Mouse (Mus musculus) thymus, postnatal 4 days (tissue): ENCODE measurements around the gene Zfp423.
"Not testable (repeated sequence)": the region's sequence is repeated elsewhere in the genome, so short reads cannot be mapped to it uniquely, and the experiment has no call there.

Experiments
- DNase-seq: peaks from one replicate; pipeline ENCODE4 v3.0.0; 2021

Zfp423 gene

DNA sequence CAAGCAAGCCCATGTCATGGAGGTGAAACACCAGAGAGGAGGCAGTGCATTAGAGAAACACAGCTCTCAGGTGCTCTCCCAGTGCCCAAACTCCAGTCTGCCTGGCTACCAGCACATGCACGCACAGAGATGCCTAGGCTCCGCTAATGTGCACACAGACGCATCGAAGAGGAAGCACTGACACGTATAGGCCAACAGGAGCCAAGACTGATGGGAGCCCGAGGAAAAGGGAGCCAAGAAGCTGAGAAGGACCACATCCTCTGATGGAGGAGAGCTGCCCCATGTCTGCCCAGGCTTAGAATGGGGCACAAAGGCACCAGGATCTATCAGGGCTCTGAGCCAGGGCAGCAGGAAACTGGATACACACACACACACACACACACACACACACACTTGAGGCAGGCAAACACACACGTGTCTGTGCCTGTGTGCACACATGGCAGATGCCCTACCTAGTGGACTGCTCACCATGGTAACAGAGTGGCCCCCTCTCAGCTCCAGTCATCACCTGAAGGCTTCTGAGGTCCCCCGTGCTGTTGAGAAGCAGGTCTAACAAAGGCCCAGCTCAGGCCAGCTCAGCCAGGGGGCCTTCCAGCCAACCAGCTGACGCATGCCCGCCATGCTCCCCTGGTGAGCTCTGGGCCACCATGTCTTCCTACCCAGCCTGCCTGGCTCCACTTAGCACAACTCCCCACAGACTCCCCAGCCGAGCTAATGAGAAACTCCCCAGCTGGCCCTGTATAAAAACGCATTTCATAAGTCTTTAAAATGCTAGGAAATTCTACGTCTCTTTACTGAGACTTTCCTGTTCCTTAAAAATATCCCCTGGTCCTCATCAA, 64.0 kb downstream of the Zfp423 start:
- no peak for DNase-seq

DNA sequence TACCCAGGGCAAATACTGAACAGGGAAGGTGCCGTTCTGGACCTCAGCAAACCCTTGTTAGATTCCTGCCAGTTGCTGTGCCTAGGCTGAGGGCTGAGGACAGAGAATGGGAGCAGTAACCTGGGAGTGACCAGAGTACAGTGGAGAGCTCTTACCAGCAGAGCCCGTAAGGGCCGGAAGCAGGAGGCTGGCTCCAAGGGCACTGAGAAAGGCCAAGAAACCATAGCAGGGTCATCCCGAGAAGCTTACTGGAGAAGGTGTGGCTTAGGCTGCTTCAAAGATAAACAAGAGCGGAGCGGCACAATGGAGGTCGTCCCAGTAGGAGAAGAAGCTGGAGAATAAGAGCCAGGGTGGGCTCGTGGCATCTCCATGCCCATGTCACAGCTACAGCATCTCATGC, 65.1 kb downstream of the Zfp423 start:
- DNase-seq = no peak

DNA sequence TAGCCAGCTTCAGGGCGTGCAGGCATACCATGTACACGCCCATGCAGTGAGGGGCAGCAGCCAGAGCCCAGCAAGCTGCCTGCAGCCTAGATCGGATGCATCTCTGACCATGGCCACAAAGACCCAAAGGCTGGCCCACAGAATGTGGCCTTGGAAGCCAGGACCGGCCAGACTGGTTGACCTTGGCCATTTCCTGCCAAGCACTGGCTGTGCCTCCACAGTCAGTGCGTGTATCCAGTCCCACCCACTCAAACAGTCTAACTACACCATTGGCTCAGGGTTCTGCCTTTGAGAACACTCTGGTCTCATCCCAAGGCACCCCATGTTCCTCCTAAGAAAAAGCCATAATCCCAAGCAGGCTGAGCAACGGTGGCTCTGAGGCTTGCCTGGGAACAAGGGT, 65.8 kb downstream of the Zfp423 start:
- DNase-seq = no peak

DNA sequence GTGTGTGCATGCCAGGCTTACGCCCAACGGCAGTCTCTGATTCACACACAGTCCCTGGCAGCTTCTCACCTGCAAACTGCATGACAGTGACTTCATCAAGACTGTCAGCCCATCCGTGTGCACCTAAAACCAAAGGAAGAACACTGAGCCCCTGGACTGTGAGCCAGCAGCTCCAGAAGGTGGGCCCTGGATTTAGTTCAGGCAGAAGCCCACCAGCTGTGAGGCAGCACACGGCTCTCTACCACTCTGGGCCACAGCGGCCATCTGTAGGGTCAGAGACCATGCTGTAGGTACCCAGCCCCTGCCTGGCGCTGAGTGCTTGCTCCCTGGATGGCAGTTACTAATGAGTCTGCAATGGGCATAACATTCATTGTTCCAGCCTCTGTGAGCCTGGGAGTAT, 66.5 kb downstream of the Zfp423 start:
- no peak for DNase-seq

DNA sequence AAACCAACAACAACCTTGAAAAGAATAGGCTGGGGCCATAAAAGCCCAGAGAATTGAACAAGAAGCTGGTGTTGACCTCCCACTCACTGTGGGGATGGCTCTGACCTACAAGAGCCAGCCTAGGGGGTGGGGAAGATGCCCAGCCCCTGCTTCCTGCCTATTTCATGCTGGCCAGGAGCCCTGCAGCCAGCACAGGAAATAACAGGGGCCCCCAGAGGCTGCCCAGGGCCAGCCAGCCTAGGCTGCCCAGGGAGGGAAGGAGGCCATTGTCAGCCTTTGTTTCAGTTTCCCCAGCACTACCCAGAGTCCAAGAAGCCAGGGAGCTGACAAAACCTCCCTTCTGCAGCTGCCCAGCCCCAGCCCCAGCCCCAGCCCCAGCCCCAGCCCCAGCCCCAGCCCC, 67.5 kb downstream of the Zfp423 start:
- no peak for DNase-seq

DNA sequence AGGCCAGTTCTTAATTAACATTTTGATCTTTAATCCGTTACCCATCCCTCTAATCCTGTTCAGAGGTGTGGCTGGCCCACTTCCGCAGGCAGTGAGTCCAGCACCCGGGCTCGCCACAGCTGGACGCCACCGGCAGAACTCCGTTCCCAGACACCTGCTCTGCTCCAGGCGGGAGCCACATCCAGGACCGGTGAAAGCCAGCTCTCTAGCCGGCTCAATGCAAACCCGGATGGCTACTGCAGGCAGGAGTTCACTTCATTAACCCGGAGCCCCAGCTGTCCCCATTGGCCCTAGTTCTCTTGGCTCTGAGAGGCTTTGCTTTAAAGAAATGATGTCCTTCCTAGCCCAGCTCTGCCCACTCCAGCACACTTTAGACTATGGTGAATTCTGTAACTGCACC, 71.4 kb downstream of the Zfp423 start:
- no peak for DNase-seq

DNA sequence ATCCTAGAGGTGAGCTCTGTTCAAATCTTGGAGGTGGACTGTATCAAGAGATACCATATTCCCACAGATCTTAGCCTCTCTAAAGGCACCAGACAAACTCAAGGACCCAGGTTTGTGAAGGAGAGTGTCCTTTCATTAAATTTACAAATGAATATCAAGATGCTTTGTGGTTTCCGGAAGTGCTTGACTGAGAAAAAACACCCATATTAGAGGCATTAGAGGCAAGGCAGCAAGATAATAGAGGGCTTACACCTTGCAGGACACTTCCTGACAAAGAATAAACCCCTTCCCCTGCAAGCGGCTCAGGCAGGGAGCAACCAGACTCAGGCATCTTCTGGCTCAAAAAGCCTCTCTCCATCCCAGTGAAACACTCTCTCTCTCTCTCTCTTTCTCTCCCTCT, 78.3 kb downstream of the Zfp423 start:
- DNase-seq = no peak

DNA sequence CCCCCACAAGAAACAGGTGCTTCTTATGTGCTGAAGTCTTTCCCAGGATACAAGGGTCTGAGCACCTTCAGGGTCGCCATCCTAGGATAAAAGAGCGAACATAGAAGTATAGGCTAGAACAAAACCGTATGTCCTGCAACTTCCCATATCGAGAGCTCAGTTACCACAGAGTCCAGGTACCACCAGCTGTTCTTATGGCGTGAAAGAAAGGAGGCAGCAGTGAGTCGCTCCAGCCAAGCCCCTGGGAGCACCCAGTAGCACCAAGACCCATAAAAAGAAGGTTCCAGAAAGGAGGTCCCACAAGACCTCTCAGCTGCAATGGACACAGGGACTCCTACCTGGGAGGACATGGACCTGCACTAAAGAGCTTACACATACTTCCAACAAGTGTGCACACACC, 83.5 kb downstream of the Zfp423 start:
- no peak for DNase-seq

DNA sequence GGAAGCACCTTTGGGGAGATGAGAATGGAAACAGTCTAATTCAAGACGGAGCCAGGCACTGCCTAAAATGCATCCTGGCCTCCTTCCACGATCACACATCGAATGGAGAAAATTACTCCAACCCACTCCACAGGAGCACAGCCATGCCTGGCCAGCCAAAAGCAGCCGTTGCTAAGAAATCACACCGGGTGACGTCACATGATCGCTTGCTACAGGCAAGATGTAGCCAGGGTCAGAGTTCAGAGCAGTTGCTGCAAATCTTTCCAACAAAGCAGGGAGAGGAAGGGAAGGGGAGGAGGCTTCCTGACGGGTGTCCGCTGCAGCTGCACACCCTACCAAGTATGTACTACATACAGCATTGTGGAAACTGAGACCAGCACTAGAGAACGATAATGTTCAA, 83.9 kb downstream of the Zfp423 start:
- no peak for DNase-seq

DNA sequence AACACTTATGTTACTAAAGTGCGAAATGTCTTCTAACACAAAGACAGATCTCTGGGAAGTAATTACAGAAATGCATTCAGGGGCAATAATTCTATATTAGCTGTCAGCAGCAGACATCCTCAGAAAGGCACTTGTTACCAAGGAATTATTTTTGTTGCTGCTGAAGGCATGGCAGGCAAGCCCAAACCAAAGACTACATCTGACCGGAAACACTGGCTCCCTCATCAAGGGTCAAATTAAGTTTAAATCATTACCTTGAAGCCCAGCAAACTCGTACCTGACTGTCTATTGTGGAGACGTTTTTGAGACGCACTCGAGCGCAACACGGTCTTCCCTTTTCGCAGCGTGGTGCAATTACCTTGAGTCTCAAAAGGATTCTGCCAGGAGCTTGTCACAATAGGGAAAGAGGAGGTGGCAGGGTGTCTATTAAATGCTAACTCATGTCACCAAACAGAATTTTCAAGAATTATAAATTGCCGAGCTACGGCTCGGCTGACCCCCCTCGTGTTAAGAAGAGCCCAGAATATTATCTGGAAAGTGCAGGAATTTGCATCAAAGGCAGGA, 86.3 kb downstream of the Zfp423 start:
- no peak for DNase-seq

DNA sequence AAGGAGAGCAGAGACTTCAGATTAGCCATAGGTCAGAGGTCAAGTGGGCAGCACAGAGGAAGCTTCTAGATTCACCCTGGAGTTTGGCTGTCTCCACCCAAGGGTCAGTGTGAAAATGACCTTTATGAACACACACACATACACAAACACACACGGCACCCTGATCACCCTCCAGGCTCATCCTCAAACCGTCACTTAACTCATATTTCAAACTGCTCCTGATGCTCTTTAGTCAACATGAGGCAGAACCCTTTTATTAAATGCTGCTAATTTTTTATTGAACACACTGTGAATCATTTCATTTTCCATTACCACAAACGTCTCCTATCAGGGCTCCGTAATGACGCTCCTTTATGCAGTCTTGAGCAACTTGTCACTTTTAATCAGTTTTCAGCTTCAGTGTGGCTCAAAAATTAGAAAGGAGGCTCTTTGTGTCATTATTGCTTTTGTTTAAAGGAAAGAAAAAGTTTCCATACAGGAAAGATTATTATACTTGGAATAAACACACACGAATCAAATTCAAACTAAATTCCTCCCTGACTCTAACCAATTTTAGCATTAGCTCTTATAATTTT, 87.0 kb downstream of the Zfp423 start:
- DNase-seq = no peak

DNA sequence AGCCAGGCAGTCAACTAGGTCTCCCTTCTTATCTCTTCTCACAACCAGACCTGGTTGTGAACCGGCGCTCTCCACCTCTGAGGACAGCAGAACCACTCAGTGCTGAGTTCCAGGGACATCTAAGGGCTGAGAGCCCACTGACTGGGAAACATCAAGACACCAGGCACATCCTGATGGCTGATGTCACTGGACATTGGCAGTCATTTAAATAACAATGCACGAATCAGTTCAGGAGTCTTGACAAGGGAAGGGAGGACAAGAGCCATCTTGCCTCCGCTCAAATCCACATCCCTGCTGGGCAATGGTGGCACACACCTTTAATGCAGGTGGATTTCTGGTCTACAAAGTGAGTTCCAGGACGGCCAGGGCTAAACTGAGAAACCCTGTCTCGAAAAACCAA, 92.8 kb downstream of the Zfp423 start:
- no peak for DNase-seq

DNA sequence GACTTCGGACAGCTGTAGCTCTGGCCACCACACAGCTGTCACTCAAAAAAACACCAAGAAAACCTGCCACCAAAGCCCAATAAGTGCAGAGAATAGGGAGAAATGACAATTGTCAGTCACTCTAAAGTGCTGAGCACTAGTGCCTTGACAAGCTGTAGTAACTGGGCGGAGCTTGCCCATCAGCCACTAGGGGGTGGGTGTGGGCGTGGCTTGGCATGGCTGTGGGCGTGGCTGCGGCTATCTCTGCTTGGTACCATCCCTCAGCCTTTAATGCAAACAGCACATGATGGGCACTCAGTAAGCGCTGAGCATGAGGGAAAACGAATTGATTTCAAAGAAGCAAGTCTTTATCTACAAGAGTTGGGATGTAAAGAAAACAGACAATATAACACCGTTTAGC, 95.2 kb downstream of the Zfp423 start:
- DNase-seq = peak; percentile 44

DNA sequence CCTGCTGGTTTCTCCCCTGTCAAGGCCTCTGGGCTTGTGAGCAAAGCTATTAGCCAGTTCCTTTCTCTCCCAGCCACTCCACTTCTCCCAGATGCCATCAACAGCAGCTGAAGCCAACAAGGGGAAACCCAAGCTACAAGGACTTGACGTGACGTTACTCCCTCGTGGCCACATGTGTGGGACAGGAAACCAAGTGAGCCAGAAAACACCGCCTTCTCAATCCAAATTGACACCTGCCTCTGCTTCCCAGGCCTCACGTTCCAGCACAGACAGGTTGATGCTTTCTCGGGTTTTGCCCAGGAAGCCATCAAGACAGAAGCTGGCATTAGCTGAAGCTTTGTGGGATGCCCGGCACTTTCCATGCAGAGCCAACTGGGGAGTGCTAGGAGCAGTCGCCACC, 96.3 kb downstream of the Zfp423 start:
- no peak for DNase-seq

DNA sequence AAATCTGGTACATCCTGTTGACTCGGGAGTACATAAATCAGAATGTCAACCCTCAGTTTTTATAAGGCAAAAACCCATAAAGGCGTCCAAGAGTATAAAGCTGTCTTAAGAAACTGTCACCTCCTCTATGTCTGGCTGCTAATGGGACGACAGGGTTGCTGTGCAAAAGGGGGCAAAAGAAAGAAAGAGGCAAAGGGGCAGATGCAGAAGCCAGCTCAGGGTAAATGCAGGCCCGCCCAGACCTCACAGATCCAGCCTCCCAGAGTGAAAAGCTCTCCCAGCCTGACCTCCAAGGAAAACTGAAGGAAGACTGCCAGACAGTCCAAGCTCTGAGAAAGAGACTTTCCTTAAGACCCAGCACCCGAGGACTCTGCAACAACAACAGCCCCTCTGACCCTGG, 97.7 kb downstream of the Zfp423 start:
- DNase-seq = no peak

DNA sequence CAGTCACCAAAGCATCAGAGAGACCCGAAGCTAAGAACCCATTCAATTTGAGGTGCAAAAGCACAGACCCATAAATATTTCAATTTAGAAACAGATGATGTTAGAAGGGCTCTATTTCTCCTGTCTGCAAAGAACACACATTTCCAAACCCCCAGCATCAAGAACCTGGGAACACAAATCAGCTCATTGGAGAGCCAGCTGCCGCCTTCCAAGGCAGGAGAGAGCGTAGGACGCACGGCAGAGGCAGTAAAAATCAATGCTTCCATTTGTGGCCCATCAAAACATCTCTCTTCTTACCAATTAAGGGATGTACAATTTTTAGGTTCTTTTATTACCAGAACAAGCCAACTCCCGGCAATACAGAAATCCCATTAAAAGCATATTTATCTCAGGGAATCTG, 98.5 kb downstream of the Zfp423 start:
- no peak for DNase-seq

DNA sequence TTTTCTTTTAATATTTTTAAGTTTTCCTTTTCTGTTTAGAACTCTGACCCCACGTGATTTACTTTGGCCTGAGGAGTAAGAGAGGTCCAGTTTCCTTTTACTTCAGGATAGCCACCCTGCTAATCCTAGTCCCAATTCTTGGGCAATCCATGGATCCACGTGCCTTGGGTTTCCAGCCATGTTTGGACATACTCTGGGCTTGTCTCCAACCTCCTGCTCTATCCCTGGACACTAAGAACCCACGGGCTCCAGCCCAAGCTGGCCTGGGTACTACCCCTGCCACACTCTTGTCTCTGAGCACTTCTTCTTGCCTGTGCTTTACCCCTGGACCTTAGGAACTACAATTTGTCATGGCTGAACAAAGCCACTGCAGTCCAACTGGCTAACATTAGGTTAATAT, 107.5 kb downstream of the Zfp423 start:
- no peak for DNase-seq

DNA sequence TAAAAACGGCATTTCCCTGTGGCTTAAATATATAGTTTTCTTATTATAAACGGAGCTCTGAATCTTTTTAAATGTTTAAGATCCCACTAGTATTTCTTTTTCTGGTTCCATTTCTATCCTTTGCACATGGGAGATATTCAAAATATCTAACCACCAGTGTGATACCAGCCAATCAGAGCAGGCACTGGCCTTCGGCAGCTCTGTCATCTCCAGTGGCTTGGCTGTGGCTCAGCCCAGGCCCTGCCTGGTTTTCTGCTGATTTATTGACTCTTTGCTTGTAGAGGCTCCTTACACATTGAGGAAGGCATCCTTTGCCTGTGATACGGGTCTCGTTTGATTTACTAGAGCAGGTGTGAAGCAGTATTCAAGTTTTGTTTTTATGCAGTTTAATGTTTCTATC, 108.0 kb downstream of the Zfp423 start:
- no peak for DNase-seq

DNA sequence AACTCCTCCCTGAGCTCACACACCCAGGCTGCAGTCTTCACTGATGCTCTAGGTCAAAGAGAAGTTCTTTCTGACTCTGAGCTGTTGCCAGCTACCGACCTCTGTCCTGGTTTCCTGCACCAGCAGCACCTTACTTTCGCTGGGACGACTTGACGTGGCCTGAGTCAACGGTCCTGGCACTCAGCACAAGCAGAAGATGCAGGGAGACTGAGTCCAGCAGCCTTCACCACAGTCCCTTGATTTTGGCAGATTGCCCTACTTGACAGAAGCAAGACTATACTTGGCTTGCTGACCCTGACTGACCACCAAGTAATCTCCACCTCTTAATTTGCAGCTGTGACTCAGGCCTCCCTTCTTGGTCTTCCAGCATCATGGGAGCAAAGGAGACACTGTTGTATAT, 110.6 kb downstream of the Zfp423 start:
- no peak for DNase-seq

DNA sequence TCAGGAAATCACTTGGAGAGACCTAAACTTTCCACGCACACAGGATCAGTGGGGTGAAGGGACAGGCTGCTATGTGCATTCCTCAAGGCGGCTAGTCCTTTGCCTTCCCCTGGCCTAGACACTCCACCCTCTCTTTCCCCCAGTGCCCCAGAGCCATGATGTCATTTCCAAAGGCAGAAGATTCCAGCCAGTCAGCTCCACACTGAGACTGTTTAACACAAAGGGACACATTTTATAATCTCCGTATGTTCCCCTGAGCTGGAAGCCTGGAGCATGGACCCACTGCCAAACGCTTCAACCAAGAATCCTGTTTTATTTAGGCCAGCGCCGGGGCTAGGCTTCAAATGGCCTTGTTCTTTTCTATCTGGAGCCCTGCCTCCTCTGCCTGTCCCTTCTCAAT, 111.6 kb downstream of the Zfp423 start:
- DNase-seq = no peak

DNA sequence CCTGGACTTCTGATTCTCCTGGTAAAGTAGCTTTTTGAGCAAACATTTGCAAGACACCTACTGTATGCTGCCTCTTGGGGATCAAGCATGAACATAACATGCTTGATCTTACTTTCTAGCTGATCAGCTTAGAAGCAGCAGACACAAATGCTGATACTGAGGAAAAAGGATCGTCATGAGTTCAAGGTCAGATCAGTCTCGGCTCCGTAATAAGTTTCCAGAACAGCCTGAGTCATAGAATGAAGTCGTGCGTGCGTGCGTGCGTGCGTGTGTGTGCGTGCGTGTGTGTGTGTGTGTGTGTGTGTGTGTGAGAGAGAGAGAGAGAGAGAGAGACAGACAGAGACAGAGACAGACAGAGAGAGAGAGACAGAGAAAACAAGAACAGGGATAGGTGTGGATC, 117.3 kb downstream of the Zfp423 start:
- DNase-seq = not testable (repeated sequence)

DNA sequence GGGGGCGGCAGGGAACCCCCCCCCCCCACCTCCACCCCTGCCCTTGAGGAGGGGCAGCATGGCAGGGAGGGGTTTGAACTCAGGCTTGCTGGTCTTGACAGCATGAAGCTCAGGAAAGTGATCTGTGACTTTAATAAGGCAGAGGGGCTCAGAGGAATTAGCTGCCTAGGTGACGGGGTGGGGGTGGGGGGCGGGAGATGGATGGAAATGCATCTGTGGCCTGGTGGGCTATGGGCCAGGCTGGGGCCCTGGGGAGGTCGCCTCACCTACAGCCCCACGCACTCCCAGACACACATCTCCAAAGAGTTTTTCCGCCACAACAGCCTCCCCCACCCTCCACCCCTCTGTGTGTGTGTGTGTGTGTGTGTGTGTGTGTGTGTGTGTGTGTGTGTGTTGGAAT, 122.1 kb downstream of the Zfp423 start:
- DNase-seq = no peak

DNA sequence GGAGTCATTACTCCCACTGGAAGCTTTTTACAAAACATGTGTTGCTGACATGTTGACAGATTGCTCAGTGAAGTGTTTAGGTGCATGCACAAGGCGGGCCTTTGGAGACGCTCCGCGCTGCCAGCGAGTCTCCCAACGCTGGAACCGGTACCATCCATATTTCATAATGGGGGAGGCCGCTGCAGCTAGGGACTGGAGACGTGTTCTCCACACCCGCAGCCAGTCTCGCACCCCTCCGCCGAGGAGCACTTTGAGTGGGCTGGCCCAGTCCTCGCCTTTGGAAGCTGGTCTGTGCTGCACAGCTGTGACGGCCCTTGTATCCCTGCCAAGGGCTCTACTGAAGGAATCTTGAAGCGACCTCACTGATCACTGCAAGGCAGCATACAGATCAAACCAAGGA, 122.5 kb downstream of the Zfp423 start:
- peak; percentile 8 for DNase-seq

DNA sequence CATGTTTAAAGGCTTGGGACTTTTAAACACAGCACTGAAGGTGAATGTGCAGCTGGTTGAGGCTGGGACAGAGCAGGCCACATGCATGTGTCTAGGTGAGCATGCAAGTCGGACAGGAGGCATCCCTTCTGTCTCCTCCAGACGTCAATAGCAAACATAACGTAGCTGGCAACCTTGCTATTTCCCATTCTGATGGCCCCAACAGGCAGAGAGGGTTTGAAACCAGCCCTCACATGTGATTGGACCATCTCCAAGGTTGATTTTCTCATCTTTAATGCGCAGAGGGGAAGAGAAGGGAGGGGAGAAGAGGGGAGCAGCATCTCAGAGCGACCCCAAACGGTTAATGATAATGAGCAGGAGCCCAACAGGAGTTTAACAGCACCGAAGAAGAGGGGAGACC, 123.5 kb downstream of the Zfp423 start:
- no peak for DNase-seq

DNA sequence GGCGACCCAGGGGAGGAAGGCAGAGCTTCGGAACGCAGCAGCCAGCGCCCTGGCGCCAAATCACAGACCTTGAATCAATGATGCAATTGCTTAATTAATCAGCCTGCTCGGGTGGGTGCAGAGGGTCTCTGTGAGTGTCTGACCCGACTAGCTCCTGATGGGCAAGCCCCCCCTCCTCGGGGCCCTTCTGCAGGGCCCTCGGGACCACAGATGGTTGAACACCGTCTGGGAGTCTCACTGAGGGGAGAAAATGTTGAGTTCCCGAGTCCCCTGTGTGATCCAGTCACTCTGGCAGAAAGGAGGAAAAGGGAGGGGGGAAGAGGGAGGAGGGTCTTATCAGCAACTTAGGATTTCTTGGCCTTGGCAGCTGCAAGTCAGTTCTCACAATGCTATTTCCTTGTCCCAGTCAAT, 124.0 kb downstream of the Zfp423 start:
- DNase-seq = no peak
